Mouse (Mus musculus): ENCODE data around the gene Mvb12b. TPM values are rescaled to one million over a fixed set of nuclear protein-coding genes. Genes with fewer than 3 reads are reported as not detected.

Gene Mvb12b
- polyA plus RNA-seq, 1 experiment: 133 TPM

- TF ChIP-seq CTCF (IDR thresholded peaks at IDR 0.05; ENCODE audit: borderline replicate concordance, extremely low read depth, insufficient read depth, insufficient read length): no peak
- DNase-seq (ENCODE audit: low read depth): no peak
Measured at GRCm38 (mm10) chr2:33870369-33871180, 17.2 kb downstream of the Mvb12b start.

GRCm38 (mm10) chr2:33869689-33870343, 17.9 kb downstream of the Mvb12b start:
- no peak for DNase-seq (ENCODE audit: low read depth)
- TF ChIP-seq CTCF (IDR thresholded peaks at IDR 0.05; ENCODE audit: borderline replicate concordance, extremely low read depth, insufficient read depth, insufficient read length): no peak
- TF ChIP-seq POLR2A (IDR thresholded peaks at IDR 0.05; ENCODE audit: borderline replicate concordance, extremely low read depth, insufficient read depth, insufficient read length, poor library complexity, severe bottlenecking): no peak

GRCm38 (mm10) chr2:33868996-33869688, 18.6 kb downstream of the Mvb12b start:
- TF ChIP-seq POLR2A (IDR thresholded peaks at IDR 0.05; ENCODE audit: borderline replicate concordance, extremely low read depth, insufficient read depth, insufficient read length, poor library complexity, severe bottlenecking) (no peak), CTCF (IDR thresholded peaks at IDR 0.05; ENCODE audit: borderline replicate concordance, extremely low read depth, insufficient read depth, insufficient read length) (no peak)
- no peak for DNase-seq (ENCODE audit: low read depth)

- no peak for TF ChIP-seq CTCF (IDR thresholded peaks at IDR 0.05; ENCODE audit: borderline replicate concordance, extremely low read depth, insufficient read depth, insufficient read length)
- no peak for DNase-seq (ENCODE audit: low read depth)
Measured at GRCm38 (mm10) chr2:33868322-33868721, 19.4 kb downstream of the Mvb12b start.

- no peak for TF ChIP-seq POLR2A (IDR thresholded peaks at IDR 0.05; ENCODE audit: borderline replicate concordance, extremely low read depth, insufficient read depth, insufficient read length, poor library complexity, severe bottlenecking)
- TF ChIP-seq CTCF (IDR thresholded peaks at IDR 0.05; ENCODE audit: borderline replicate concordance, extremely low read depth, insufficient read depth, insufficient read length): no peak
- DNase-seq (ENCODE audit: low read depth): no peak
Measured at GRCm38 (mm10) chr2:33856746-33857145, 31.0 kb downstream of the Mvb12b start.

- no peak for DNase-seq (ENCODE audit: low read depth)
- TF ChIP-seq POLR2A (IDR thresholded peaks at IDR 0.05; ENCODE audit: borderline replicate concordance, extremely low read depth, insufficient read depth, insufficient read length, poor library complexity, severe bottlenecking) (no peak), CTCF (IDR thresholded peaks at IDR 0.05; ENCODE audit: borderline replicate concordance, extremely low read depth, insufficient read depth, insufficient read length) (no peak)
Measured at GRCm38 (mm10) chr2:33853011-33853976, 34.5 kb downstream of the Mvb12b start.

GRCm38 (mm10) chr2:33847196-33847834, 40.4 kb downstream of the Mvb12b start:
- TF ChIP-seq POLR2A (IDR thresholded peaks at IDR 0.05; ENCODE audit: borderline replicate concordance, extremely low read depth, insufficient read depth, insufficient read length, poor library complexity, severe bottlenecking) (no peak), CTCF (IDR thresholded peaks at IDR 0.05; ENCODE audit: borderline replicate concordance, extremely low read depth, insufficient read depth, insufficient read length) (no peak)
- no peak for DNase-seq (ENCODE audit: low read depth)

GRCm38 (mm10) chr2:33846635-33847034, 41.1 kb downstream of the Mvb12b start:
- no peak for DNase-seq (ENCODE audit: low read depth)
- TF ChIP-seq POLR2A (IDR thresholded peaks at IDR 0.05; ENCODE audit: borderline replicate concordance, extremely low read depth, insufficient read depth, insufficient read length, poor library complexity, severe bottlenecking) (no peak), CTCF (IDR thresholded peaks at IDR 0.05; ENCODE audit: borderline replicate concordance, extremely low read depth, insufficient read depth, insufficient read length) (no peak)

GRCm38 (mm10) chr2:33843642-33844041, 44.1 kb downstream of the Mvb12b start:
- no peak for DNase-seq (ENCODE audit: low read depth)
- TF ChIP-seq POLR2A (IDR thresholded peaks at IDR 0.05; ENCODE audit: borderline replicate concordance, extremely low read depth, insufficient read depth, insufficient read length, poor library complexity, severe bottlenecking) (no peak), CTCF (IDR thresholded peaks at IDR 0.05; ENCODE audit: borderline replicate concordance, extremely low read depth, insufficient read depth, insufficient read length) (no peak)

- no peak for DNase-seq (ENCODE audit: low read depth)
- TF ChIP-seq POLR2A (IDR thresholded peaks at IDR 0.05; ENCODE audit: borderline replicate concordance, extremely low read depth, insufficient read depth, insufficient read length, poor library complexity, severe bottlenecking): no peak
- no peak for TF ChIP-seq CTCF (IDR thresholded peaks at IDR 0.05; ENCODE audit: borderline replicate concordance, extremely low read depth, insufficient read depth, insufficient read length)
Measured at GRCm38 (mm10) chr2:33842983-33843577, 44.7 kb downstream of the Mvb12b start.
